Mouse (Mus musculus): Measurements from ENCODE around the gene Rrp1b.
A peak's percentile ranks its signal among the peaks of the same experiment; 100 is the strongest.
"Not testable (repeated sequence)": the region's sequence is repeated elsewhere in the genome, so short reads cannot be mapped to it uniquely, and the experiment has no call there.

The Rrp1b gene

GRCm38 (mm10) chr17:32091032-32091363 lies 55.1 kb downstream of the Rrp1b start:
- DNase-seq (ENCODE audit: low spot score in 2 of 2): no peak

- peak; percentile 88 to 90 for DNase-seq (ENCODE audit: low spot score in 2 of 2)
Measured at GRCm38 (mm10) chr17:32091364-32092240, 55.7 kb downstream of the Rrp1b start.

GRCm38 (mm10) chr17:32092241-32092619 lies 56.3 kb downstream of the Rrp1b start:
- no peak for DNase-seq (ENCODE audit: low spot score in 2 of 2)

GRCm38 (mm10) chr17:32092895-32093294 lies 57.0 kb downstream of the Rrp1b start:
- no peak for DNase-seq (ENCODE audit: low spot score in 2 of 2)

- no peak for DNase-seq (ENCODE audit: low spot score in 2 of 2)
Measured at GRCm38 (mm10) chr17:32097676-32098075, 61.8 kb downstream of the Rrp1b start.

- DNase-seq (ENCODE audit: low spot score in 2 of 2): not testable (repeated sequence)
Measured at GRCm38 (mm10) chr17:32098905-32099304, 63.0 kb downstream of the Rrp1b start.

GRCm38 (mm10) chr17:32099574-32099942 lies 63.7 kb downstream of the Rrp1b start:
- DNase-seq (ENCODE audit: low spot score in 2 of 2): no peak

- peak; percentile 63 to 70 for DNase-seq (ENCODE audit: low spot score in 2 of 2)
Measured at GRCm38 (mm10) chr17:32099943-32100586, 64.2 kb downstream of the Rrp1b start.

- DNase-seq (ENCODE audit: low spot score in 2 of 2): no peak
Measured at GRCm38 (mm10) chr17:32103054-32103453, 67.2 kb downstream of the Rrp1b start.

- DNase-seq (ENCODE audit: low spot score in 2 of 2): no peak
Measured at GRCm38 (mm10) chr17:32106358-32106757, 70.5 kb downstream of the Rrp1b start.

- DNase-seq (ENCODE audit: low spot score in 2 of 2): no peak
Measured at GRCm38 (mm10) chr17:32107877-32108276, 72.0 kb downstream of the Rrp1b start.

GRCm38 (mm10) chr17:32108320-32109011 lies 72.6 kb downstream of the Rrp1b start:
- DNase-seq (ENCODE audit: low spot score in 2 of 2): not testable (repeated sequence)

GRCm38 (mm10) chr17:32109201-32109940 lies 73.5 kb downstream of the Rrp1b start:
- DNase-seq (ENCODE audit: low spot score in 2 of 2): no peak

GRCm38 (mm10) chr17:32110424-32110823 lies 74.5 kb downstream of the Rrp1b start:
- no peak for DNase-seq (ENCODE audit: low spot score in 2 of 2)

GRCm38 (mm10) chr17:32110980-32111780 lies 75.3 kb downstream of the Rrp1b start:
- DNase-seq (ENCODE audit: low spot score in 2 of 2): no peak

Measured in thymus, postnatal 10 days (tissue).